Mouse (Mus musculus): ENCODE measurements around the gene Gnb3.

DNA sequence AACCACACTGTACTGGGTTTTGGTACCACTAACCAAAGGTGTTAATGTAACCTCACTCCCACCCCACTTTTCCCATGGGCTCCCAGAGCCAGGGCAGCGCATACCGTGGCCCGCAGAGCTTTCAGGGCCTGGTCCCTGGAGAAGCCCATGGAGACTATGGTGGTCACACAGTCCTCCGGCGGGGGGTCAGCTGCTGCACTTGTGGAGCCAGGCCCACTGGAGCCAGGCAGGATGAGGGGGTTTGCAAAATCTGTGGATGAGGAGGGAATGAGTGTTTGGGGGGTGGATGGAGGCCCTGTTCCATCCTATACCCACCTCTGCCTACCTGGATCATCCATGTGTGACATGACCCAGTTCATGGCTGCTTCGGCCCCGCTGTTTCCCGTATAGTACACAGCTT is 22.5 kb downstream of the Gnb3 start:
- TF ChIP-seq POLR2A (IDR thresholded peaks at IDR 0.05; ENCODE audit: insufficient read depth, low read depth, low read length) (no peak), CTCF (IDR thresholded peaks at IDR 0.05; ENCODE audit: insufficient read depth, low read depth, low read length) (no peak)

Measured in olfactory bulb, adult 2 months (tissue).